Mouse (Mus musculus) layer of hippocampus, adult 8-10 months (tissue): ENCODE measurements around the gene Gm10309. TPM values are rescaled to one million over a fixed set of nuclear protein-coding genes. Genes with fewer than 3 reads are reported as not detected.

Experiments
- total RNA-seq, 4 experiments: library from RNA; stranded (reverse); gene quantifications; 2 replicates each; pipeline ENCODE4 v1.2.4; 2022

Gene Gm10309
- total RNA-seq, 4 experiments from 2014 or later = not detected

Other genes with a start within 250 kb of the Gm10309 start
- gene Epas1, start 248.5 kb upstream of the Gm10309 start, total RNA-seq = 10 to 100 TPM; 89.6 to 95.2 (median 94.2) TPM